In genomic region chr5:146187441-146187840, GRCm38 (mm10) we compare ENCODE assay signal across 10 mouse cellular contexts. TPM values are rescaled to one million over a fixed set of nuclear protein-coding genes. Genes with fewer than 3 reads are reported as not detected.
DNase-seq lines count a peak whose midpoint lies in the region; ATAC-seq and TF ChIP-seq lines count a peak whose summit lies in the region.
"Not testable (repeated sequence)": the region's sequence is repeated elsewhere in the genome, so short reads cannot be mapped to it uniquely, and the experiment has no call there.
"Had no signal": no experiment of that assay in that cellular context is flagged by ENCODE, and none has a peak within 500 bp of the region (broad histone marks: within the 10 kb centered on the region; RNA-seq: fewer than 3 reads in every experiment).

No protein-coding gene starts in this region.

- not testable (repeated sequence) for TF ChIP-seq POLR2A in limb, embryonic 14.5 days (IDR thresholded peaks at IDR 0.05; ENCODE audit: borderline replicate concordance, extremely low read depth, insufficient read depth, insufficient read length)

- peaks cover 18% of the 10 kb centered on the region for H3K9me3 ChIP-seq in embryonic facial prominence, embryonic 10.5 days
- not testable (repeated sequence) for H3K9me3 ChIP-seq in limb, embryonic 14.5 days (ENCODE audit: control insufficient read depth, low read length); neural tube, embryonic 11.5 days (ENCODE audit: control insufficient read depth, low read length)

- not testable (repeated sequence) for H3K9ac ChIP-seq in limb, embryonic 14.5 days (ENCODE audit: low read depth, low read length, severe bottlenecking); neural tube, embryonic 11.5 days (ENCODE audit: low read length)

- H3K4me3 ChIP-seq in embryonic facial prominence, embryonic 10.5 days; limb, embryonic 14.5 days (replicated peaks; ENCODE audit: low read length); neural tube, embryonic 11.5 days (ENCODE audit: low read depth, low read length): not testable (repeated sequence)

- not testable (repeated sequence) for H3K4me1 ChIP-seq in embryonic facial prominence, embryonic 10.5 days; limb, embryonic 14.5 days (ENCODE audit: control insufficient read depth, insufficient read depth, low read length); neural tube, embryonic 11.5 days (ENCODE audit: control insufficient read depth, insufficient read depth, low read length)

- H3K36me3 ChIP-seq in embryonic facial prominence, embryonic 10.5 days (replicated peaks); limb, embryonic 14.5 days (ENCODE audit: control insufficient read depth, insufficient read depth, low read length); neural tube, embryonic 11.5 days (ENCODE audit: control insufficient read depth, insufficient read depth, low read length): not testable (repeated sequence)

- ATAC-seq in limb, embryonic 14.5 days (ENCODE audit: low FRiP score, low read depth); neural tube, embryonic 11.5 days (ENCODE audit: insufficient read depth, low FRiP score, low TSS enrichment): not testable (repeated sequence)

- DNase-seq in adrenal gland, postnatal 25 days = peak; percentile 65
- DNase-seq in embryonic facial prominence, embryonic 10.5 days (ENCODE audit: low spot score) = peak; percentile 33
- DNase-seq in heart, adult 8-10 months (ENCODE audit: low spot score) = peak; percentile 54
- peak; percentile 78 to 83 for DNase-seq in kidney, postnatal 36 days
- peak; percentile 5 for DNase-seq in limb, embryonic 14.5 days (ENCODE audit: low spot score)
- peak; percentile 40 for DNase-seq in neural tube, embryonic 11.5 days (ENCODE audit: low spot score)
- DNase-seq in spleen, postnatal 36 days (ENCODE audit: low spot score in 2 of 2) = peak; percentile 38 to 44

- H3K27ac ChIP-seq in embryonic facial prominence, embryonic 10.5 days (replicated peaks); limb, embryonic 14.5 days (replicated peaks; ENCODE audit: low read depth, low read length); neural tube, embryonic 11.5 days (ENCODE audit: low read depth, low read length): not testable (repeated sequence)

- H3K4me2 ChIP-seq in limb, embryonic 14.5 days (replicated peaks; ENCODE audit: low read depth, low read length, severe bottlenecking); neural tube, embryonic 11.5 days (ENCODE audit: low read depth): not testable (repeated sequence)

- H3K27me3 ChIP-seq in embryonic facial prominence, embryonic 10.5 days (replicated peaks; ENCODE audit: low read depth, poor library complexity, severe bottlenecking); limb, embryonic 14.5 days (ENCODE audit: control insufficient read depth, insufficient read depth, low read length); neural tube, embryonic 11.5 days (ENCODE audit: control insufficient read depth, insufficient read depth, low read length): not testable (repeated sequence)

- WGBS in embryonic facial prominence, embryonic 10.5 days = 37% methylated on average over 5 of the region's 5 CpGs
- WGBS in limb, embryonic 14.5 days = 36% methylated on average over 5 of the region's 5 CpGs
- WGBS in neural tube, embryonic 11.5 days = 30% methylated on average over 5 of the region's 5 CpGs

RNA-seq across cellular contexts. Expression of gene 1700001J03Rik, which starts 2.3 kb away (rescaled TPM):
- 2.1 TPM in 1 of 2 replicates, not detected in the other for total RNA-seq in adrenal gland, postnatal 25 days (2021)
- not detected in 2 replicates for polyA plus RNA-seq in embryonic facial prominence, embryonic 10.5 days (2016; fragmentation: Nextera tagmentation; extraction: Ambion mirVana)
- under 1 TPM in 3 of 4 experiments, not detected in 1; 0.63 to 0.85 (median 0.63) TPM for total RNA-seq in heart, adult 8-10 months (2022)
- polyA plus RNA-seq in limb, embryonic 14.5 days (2012; rRNA removed) = 0.38 and 0.68 TPM in 2 replicates
- polyA plus RNA-seq in limb, embryonic 14.5 days (2014; fragmentation: Nextera tagmentation; extraction: Ambion mirVana) = not detected in 2 replicates
- polyA plus RNA-seq in neural tube, embryonic 11.5 days (2014; fragmentation: Nextera tagmentation; extraction: Ambion mirVana) = not detected in 2 replicates
- polyA plus RNA-seq: heart, embryonic 10.5 days; limb, embryonic 13.5 days; neural tube, embryonic 12.5 days had no signal

RNA-seq across cellular contexts. Expression of gene Gm6309, which starts 16.9 kb away (rescaled TPM):
- not detected in 2 replicates for total RNA-seq in adrenal gland, postnatal 25 days (2021)
- not detected in 2 replicates for polyA plus RNA-seq in embryonic facial prominence, embryonic 10.5 days (2016; fragmentation: Nextera tagmentation; extraction: Ambion mirVana)
- not detected for total RNA-seq in heart, adult 8-10 months (2022)
- polyA plus RNA-seq in limb, embryonic 14.5 days (2012; rRNA removed) = not detected in 2 replicates
- not detected in 2 replicates for polyA plus RNA-seq in limb, embryonic 14.5 days (2014; fragmentation: Nextera tagmentation; extraction: Ambion mirVana)
- not detected in 2 replicates for polyA plus RNA-seq in neural tube, embryonic 11.5 days (2014; fragmentation: Nextera tagmentation; extraction: Ambion mirVana)
- polyA plus RNA-seq: heart, embryonic 10.5 days; limb, embryonic 13.5 days; neural tube, embryonic 12.5 days had no signal

RNA-seq across cellular contexts. Expression of gene Gm5565, which starts 27.1 kb away (rescaled TPM):
- not detected in 2 replicates for total RNA-seq in adrenal gland, postnatal 25 days (2021)
- not detected in 2 replicates for polyA plus RNA-seq in embryonic facial prominence, embryonic 10.5 days (2016; fragmentation: Nextera tagmentation; extraction: Ambion mirVana)
- not detected for total RNA-seq in heart, adult 8-10 months (2022)
- not detected in 2 replicates for polyA plus RNA-seq in limb, embryonic 14.5 days (2012; rRNA removed)
- not detected in 2 replicates for polyA plus RNA-seq in limb, embryonic 14.5 days (2014; fragmentation: Nextera tagmentation; extraction: Ambion mirVana)
- polyA plus RNA-seq in neural tube, embryonic 11.5 days (2014; fragmentation: Nextera tagmentation; extraction: Ambion mirVana) = not detected in 2 replicates
- polyA plus RNA-seq: heart, embryonic 10.5 days; limb, embryonic 13.5 days; neural tube, embryonic 12.5 days had no signal

RNA-seq across cellular contexts. Expression of gene Rnf6, which starts 33.9 kb away (rescaled TPM):
- total RNA-seq in adrenal gland, postnatal 25 days (2021) = 69.2 and 69.8 TPM in 2 replicates
- polyA plus RNA-seq in embryonic facial prominence, embryonic 10.5 days (2016; fragmentation: Nextera tagmentation; extraction: Ambion mirVana) = 28.7 and 30.7 TPM in 2 replicates
- 10 to 100 TPM; 35.4 to 43.8 (median 40.9) TPM for total RNA-seq in heart, adult 8-10 months (2022)
- polyA plus RNA-seq in limb, embryonic 14.5 days (2012; rRNA removed) = 16.6 and 25.4 TPM in 2 replicates
- 36.6 and 37.8 TPM in 2 replicates for polyA plus RNA-seq in limb, embryonic 14.5 days (2014; fragmentation: Nextera tagmentation; extraction: Ambion mirVana)
- polyA plus RNA-seq in neural tube, embryonic 11.5 days (2014; fragmentation: Nextera tagmentation; extraction: Ambion mirVana) = 22.7 TPM in 2 replicates

RNA-seq across cellular contexts. Expression of gene Cdk8, which starts 43.6 kb away (rescaled TPM):
- 107 and 135 TPM in 2 replicates for total RNA-seq in adrenal gland, postnatal 25 days (2021)
- polyA plus RNA-seq in embryonic facial prominence, embryonic 10.5 days (2016; fragmentation: Nextera tagmentation; extraction: Ambion mirVana) = 25.0 and 26.6 TPM in 2 replicates
- 10 to 100 TPM; 13.7 to 18.6 (median 16.9) TPM for total RNA-seq in heart, adult 8-10 months (2022)
- polyA plus RNA-seq in limb, embryonic 14.5 days (2012; rRNA removed) = 68.3 and 75.1 TPM in 2 replicates
- 27.1 and 28.0 TPM in 2 replicates for polyA plus RNA-seq in limb, embryonic 14.5 days (2014; fragmentation: Nextera tagmentation; extraction: Ambion mirVana)
- polyA plus RNA-seq in neural tube, embryonic 11.5 days (2014; fragmentation: Nextera tagmentation; extraction: Ambion mirVana) = 36.0 and 38.4 TPM in 2 replicates

Comparison
In these comparisons a context has a peak if more than half of its experiments do, and no peak if none do; other contexts are left out.
1. DNase-seq: peak in every context shown above with its lines; median percentile 80 in kidney, postnatal 36 days; 65 in adrenal gland, postnatal 25 days; 54 in heart, adult 8-10 months; 41 in spleen, postnatal 36 days; 40 in neural tube, embryonic 11.5 days; 33 in embryonic facial prominence, embryonic 10.5 days; 5 in limb, embryonic 14.5 days.